Mouse (Mus musculus) C2C12 (cell line): ENCODE results near the gene Olfr490.

Experiments
- CEBPB ChIP-seq: IDR thresholded peaks from one replicate; pipeline ENCODE4 v1.6.1; 2011; ENCODE audit warnings: low read depth, mild to moderate bottlenecking, control low read depth, moderate library complexity
- CTCF ChIP-seq: IDR thresholded peaks from one replicate; pipeline ENCODE4 v1.5.1; 2011; ENCODE audit not compliant: control insufficient read depth, insufficient read depth, insufficient read length
- MAX ChIP-seq: IDR thresholded peaks from one replicate; pipeline ENCODE4 v1.6.1; 2011; ENCODE audit warnings: mild to moderate bottlenecking, control low read depth
- MYOG ChIP-seq: IDR thresholded peaks from one replicate; pipeline ENCODE4 v1.6.1; 2011; ENCODE audit not compliant: control insufficient read depth, insufficient read length; ENCODE audit errors: extremely low read depth
- USF1 ChIP-seq: IDR thresholded peaks from one replicate; pipeline ENCODE4 v1.6.1; 2011; ENCODE audit warnings: low read depth, mild to moderate bottlenecking, control low read depth, moderate library complexity

GRCm38 (mm10) chr7:108323574-108323973 lies 34.8 kb upstream of the Olfr490 start, which contains the start of gene Olfr492:
- TF ChIP-seq CTCF (no peak), MAX (no peak), CEBPB (no peak), USF1 (no peak), MYOG (no peak)
